Mouse (Mus musculus): ENCODE measurements around the gene Clic5.

GRCm38 (mm10) chr17:44189696-44190095 is 1.3 kb downstream of the Clic5 start:
- TF ChIP-seq CTCF (IDR thresholded peaks at IDR 0.05; ENCODE audit: low read depth) = no peak
- no peak for TF ChIP-seq EP300 (IDR thresholded peaks at IDR 0.05; ENCODE audit: low read depth)

Measured in liver, postnatal 0 days (tissue).